In genomic region chr1:58562455-58562854, GRCm38 (mm10) we compare ENCODE assay signal across 10 mouse cellular contexts. TPM values are rescaled to one million over a fixed set of nuclear protein-coding genes. Genes with fewer than 3 reads are reported as not detected.
DNase-seq lines count a peak whose midpoint lies in the region; ATAC-seq and TF ChIP-seq lines count a peak whose summit lies in the region.
"Had no signal": no experiment of that assay in that cellular context is flagged by ENCODE, and none has a peak within 500 bp of the region (broad histone marks: within the 10 kb centered on the region; RNA-seq: fewer than 3 reads in every experiment).

No protein-coding gene starts in this region.

- no peak overlapping the region for H3K9ac ChIP-seq in hindbrain, postnatal 0 days (replicated peaks; ENCODE audit: low read length)
- H3K9ac ChIP-seq in hindbrain, embryonic 12.5 days = no peak overlapping the region
- H3K9ac ChIP-seq: embryonic facial prominence, embryonic 12.5 days; limb, embryonic 12.5 days had no signal

- no peak overlapping the region for H3K4me2 ChIP-seq in hindbrain, postnatal 0 days (ENCODE audit: low read depth, low read length)
- H3K4me2 ChIP-seq in hindbrain, embryonic 12.5 days (replicated peaks) = no peak overlapping the region
- H3K4me2 ChIP-seq: embryonic facial prominence, embryonic 12.5 days; limb, embryonic 12.5 days had no signal

- intact Hi-C loops in left cerebral cortex, postnatal 4 days (cut with DNase I) = no loop called here

- H3K9me3 ChIP-seq in hindbrain, postnatal 0 days (ENCODE audit: low read length) = no peaks in the 10 kb centered on the region
- H3K9me3 ChIP-seq in hindbrain, embryonic 12.5 days (replicated peaks) = no peaks in the 10 kb centered on the region
- H3K9me3 ChIP-seq: embryonic facial prominence, embryonic 12.5 days; limb, embryonic 12.5 days had no signal

- no peaks in the 10 kb centered on the region for H3K4me1 ChIP-seq in hindbrain, postnatal 0 days (ENCODE audit: insufficient read depth, low read length)
- no peaks in the 10 kb centered on the region for H3K4me1 ChIP-seq in hindbrain, embryonic 12.5 days
- H3K4me1 ChIP-seq: embryonic facial prominence, embryonic 12.5 days; limb, embryonic 12.5 days had no signal

- no peak overlapping the region for H3K27ac ChIP-seq in hindbrain, postnatal 0 days
- H3K27ac ChIP-seq in hindbrain, embryonic 12.5 days = no peak overlapping the region
- H3K27ac ChIP-seq: embryonic facial prominence, embryonic 12.5 days; limb, embryonic 12.5 days had no signal

- H3K4me3 ChIP-seq in hindbrain, postnatal 0 days (ENCODE audit: low read length) = no peak overlapping the region
- no peak overlapping the region for H3K4me3 ChIP-seq in hindbrain, embryonic 12.5 days
- H3K4me3 ChIP-seq: embryonic facial prominence, embryonic 12.5 days; limb, embryonic 12.5 days had no signal

- DNase-seq in hindbrain, postnatal 0 days (ENCODE audit: low spot score) = peak; percentile 59
- DNase-seq in CD4-positive helper T cell, adult 2 months (ENCODE audit: low read depth, low spot score) = peak; percentile 56
- peak; percentile 80 for DNase-seq in ZHBTc4 (ENCODE audit: low read depth, low spot score)
- peak; percentile 46 for DNase-seq in embryo, embryonic 10.5 days (ENCODE audit: low spot score)
- peak; percentile 47 for DNase-seq in left cerebral cortex, postnatal 4 days
- DNase-seq in right cerebral cortex, postnatal 14 days = peak; percentile 45
- no peak for DNase-seq in neural tube, embryonic 10.5 days (ENCODE audit: extremely low spot score, low spot score)

- no peaks in the 10 kb centered on the region for H3K27me3 ChIP-seq in hindbrain, postnatal 0 days (ENCODE audit: insufficient read depth, low read length)
- H3K27me3 ChIP-seq in hindbrain, embryonic 12.5 days = no peaks in the 10 kb centered on the region
- H3K27me3 ChIP-seq: embryonic facial prominence, embryonic 12.5 days; limb, embryonic 12.5 days had no signal

- ATAC-seq in hindbrain, postnatal 0 days = no peak
- ATAC-seq in hindbrain, embryonic 12.5 days (ENCODE audit: low FRiP score) = no peak

- 90% methylated on average over 1 of the region's 1 CpGs for WGBS in hindbrain, postnatal 0 days
- 96% methylated on average over 1 of the region's 1 CpGs for WGBS in hindbrain, embryonic 12.5 days

- TF ChIP-seq CTCF in hindbrain, postnatal 0 days (IDR thresholded peaks at IDR 0.05; ENCODE audit: low read depth) = peak; percentile 57

- no peaks in the 10 kb centered on the region for H3K36me3 ChIP-seq in hindbrain, postnatal 0 days (ENCODE audit: insufficient read depth, low read length)
- H3K36me3 ChIP-seq in hindbrain, embryonic 12.5 days = peaks cover 10% of the 10 kb centered on the region
- H3K36me3 ChIP-seq: embryonic facial prominence, embryonic 12.5 days had no signal

RNA-seq across cellular contexts. Expression of gene Fam126b, which starts 23.7 kb away (rescaled TPM):
- total RNA-seq in hindbrain, postnatal 0 days (2014; rRNA removed) = 13.4 and 16.3 TPM in 2 replicates
- polyA plus RNA-seq in hindbrain, postnatal 0 days (2015; fragmentation: Nextera tagmentation; extraction: Ambion mirVana) = 11.1 and 12.3 TPM in 2 replicates
- polyA plus RNA-seq in hindbrain, embryonic 12.5 days (2016; fragmentation: Nextera tagmentation; extraction: Ambion mirVana) = 8.8 and 10.2 TPM in 2 replicates
- total RNA-seq in left cerebral cortex, postnatal 4 days (2021) = 10 to 100 TPM; 32.5 to 35.2 TPM

RNA-seq across cellular contexts. Expression of gene Ndufb3, which starts 23.7 kb away (rescaled TPM):
- total RNA-seq in hindbrain, postnatal 0 days (2014; rRNA removed) = 41.2 and 54.6 TPM in 2 replicates
- 232 and 246 TPM in 2 replicates for polyA plus RNA-seq in hindbrain, postnatal 0 days (2015; fragmentation: Nextera tagmentation; extraction: Ambion mirVana)
- polyA plus RNA-seq in hindbrain, embryonic 12.5 days (2016; fragmentation: Nextera tagmentation; extraction: Ambion mirVana) = 153 and 161 TPM in 2 replicates
- total RNA-seq in left cerebral cortex, postnatal 4 days (2021) = 10 to 100 TPM; 76.6 to 83.9 TPM

RNA-seq across cellular contexts. Expression of gene Orc2, which starts 57.5 kb away (rescaled TPM):
- 82.0 and 236 TPM in 2 replicates for total RNA-seq in hindbrain, postnatal 0 days (2014; rRNA removed)
- 20.8 and 23.7 TPM in 2 replicates for polyA plus RNA-seq in hindbrain, postnatal 0 days (2015; fragmentation: Nextera tagmentation; extraction: Ambion mirVana)
- polyA plus RNA-seq in hindbrain, embryonic 12.5 days (2016; fragmentation: Nextera tagmentation; extraction: Ambion mirVana) = 34.0 and 34.4 TPM in 2 replicates
- total RNA-seq in left cerebral cortex, postnatal 4 days (2021) = 10 to 100 TPM; 20.9 to 23.7 TPM
